Mouse (Mus musculus): ENCODE measurements around the gene Inip. TPM values are rescaled to one million over a fixed set of nuclear protein-coding genes. Genes with fewer than 3 reads are reported as not detected.

Inip gene
- polyA plus RNA-seq, 1 experiment from 2014 or later = 77.2 TPM

DNA sequence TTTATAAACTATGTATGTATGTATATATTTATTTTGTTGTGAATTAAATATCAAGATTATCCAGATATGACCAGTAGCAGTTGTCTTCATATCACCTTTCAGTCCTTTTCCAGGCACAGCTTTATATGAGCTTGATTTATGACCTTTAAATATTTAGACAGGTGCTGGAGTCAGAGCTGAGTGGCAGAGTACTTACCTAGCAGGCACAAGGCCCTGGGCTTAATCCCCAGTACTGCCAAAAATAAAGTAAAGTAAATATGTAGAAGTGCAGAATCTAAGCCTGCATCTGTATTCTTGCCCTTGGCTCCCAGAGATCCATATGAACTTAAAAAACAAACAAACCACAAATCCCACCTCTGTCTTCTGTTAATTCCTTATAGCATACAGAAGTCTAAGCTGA lies 12.4 kb downstream of the Inip start:
- H3K36me3 ChIP-seq = no peaks in the 10 kb centered on the region
- H3K27ac ChIP-seq (replicated peaks) = no peak overlapping the region
- no peak overlapping the region for H3K4me3 ChIP-seq
- H3K27me3 ChIP-seq = no peaks in the 10 kb centered on the region
- H3K9ac ChIP-seq (replicated peaks) = no peak overlapping the region
- H3K4me1 ChIP-seq = no peaks in the 10 kb centered on the region
- no peak overlapping the region for H3K4me2 ChIP-seq (replicated peaks)
- no peak for ATAC-seq (replicated peaks)
- H3K9me3 ChIP-seq = no peaks in the 10 kb centered on the region

DNA sequence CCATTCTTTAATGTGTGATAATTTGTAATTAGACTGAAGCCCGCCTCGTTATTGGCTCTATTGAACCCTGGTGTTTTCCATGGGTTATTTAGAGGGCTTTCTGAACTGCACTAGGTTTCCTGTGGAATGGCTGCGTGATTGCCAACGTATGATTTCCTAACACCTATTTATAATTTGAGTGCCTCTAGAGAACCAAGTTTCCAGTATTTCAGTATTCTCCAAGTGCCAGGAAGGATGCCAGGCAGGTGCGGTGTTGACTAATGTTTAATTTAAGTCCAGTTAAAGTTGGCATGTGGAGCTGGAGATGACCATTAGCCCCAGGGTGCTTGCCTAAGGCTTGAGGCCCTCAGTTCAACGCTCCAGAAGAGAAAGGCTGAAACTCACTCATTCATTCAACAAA lies 14.3 kb downstream of the Inip start:
- Histone ChIP-seq H3K36me3 (no peaks in the 10 kb centered on the region), H3K9me3 (no peaks in the 10 kb centered on the region), H3K9ac (replicated peaks) (no peak overlapping the region), H3K4me1 (peaks cover 7% of the 10 kb centered on the region), H3K4me3 (no peak overlapping the region), H3K4me2 (replicated peaks) (no peak overlapping the region), H3K27ac (replicated peaks) (no peak overlapping the region), H3K27me3 (no peaks in the 10 kb centered on the region)
- ATAC-seq (replicated peaks) = no peak
- WGBS = 63% methylated on average over 6 of the region's 6 CpGs

DNA sequence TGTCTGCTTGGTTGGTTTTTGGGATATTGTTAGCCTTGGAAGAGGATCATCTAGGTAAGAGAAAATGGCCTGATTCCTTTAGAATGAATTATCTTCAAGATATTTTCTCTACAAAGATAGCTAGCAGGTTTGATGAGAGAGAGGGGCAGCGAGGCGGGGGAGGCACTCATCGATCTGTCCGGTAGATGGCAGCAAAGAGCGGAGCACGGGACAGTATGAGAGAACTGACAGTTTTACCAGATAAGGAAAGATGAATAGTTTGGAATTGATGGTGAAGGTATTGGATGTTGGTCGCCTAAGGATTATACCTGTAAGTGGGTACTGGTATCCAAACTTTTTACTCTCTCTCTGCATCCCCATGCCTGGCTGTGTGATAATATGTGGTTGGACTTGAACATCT lies 14.7 kb downstream of the Inip start:
- Histone ChIP-seq H3K9ac (replicated peaks) (no peak overlapping the region), H3K36me3 (no peaks in the 10 kb centered on the region), H3K27me3 (no peaks in the 10 kb centered on the region), H3K4me3 (no peak overlapping the region), H3K4me2 (replicated peaks) (no peak overlapping the region), H3K4me1 (peaks cover 10% of the 10 kb centered on the region), H3K27ac (replicated peaks) (no peak overlapping the region), H3K9me3 (no peaks in the 10 kb centered on the region)
- no peak for ATAC-seq (replicated peaks)
- WGBS = 0% methylated on average over 7 of the region's 7 CpGs

DNA sequence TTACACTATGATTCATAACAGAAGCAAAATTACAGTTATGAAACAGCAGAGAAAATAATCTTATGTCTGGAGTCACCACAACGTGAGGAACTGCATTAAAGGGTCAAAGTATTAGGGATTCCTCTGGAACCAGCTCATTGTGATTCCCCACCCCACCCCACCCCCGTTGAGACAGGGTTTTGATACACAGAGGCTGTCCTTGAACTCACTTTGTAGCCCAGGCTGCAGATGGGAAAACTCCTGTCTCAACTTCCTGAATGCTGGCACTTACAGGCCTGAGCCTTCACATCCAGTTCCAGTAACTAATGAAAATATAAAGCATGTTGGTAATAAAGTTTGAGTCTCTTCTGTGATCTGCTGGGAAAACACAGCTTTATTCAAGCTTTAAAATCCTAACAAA lies 16.0 kb downstream of the Inip start:
- WGBS = 29% methylated on average over 2 of the region's 2 CpGs
- Histone ChIP-seq H3K27ac (replicated peaks) (no peak overlapping the region), H3K9me3 (no peaks in the 10 kb centered on the region), H3K4me3 (no peak overlapping the region), H3K36me3 (no peaks in the 10 kb centered on the region), H3K27me3 (no peaks in the 10 kb centered on the region), H3K4me1 (peaks cover 13% of the 10 kb centered on the region), H3K9ac (replicated peaks) (no peak overlapping the region), H3K4me2 (replicated peaks) (no peak overlapping the region)
- no peak for ATAC-seq (replicated peaks)

DNA sequence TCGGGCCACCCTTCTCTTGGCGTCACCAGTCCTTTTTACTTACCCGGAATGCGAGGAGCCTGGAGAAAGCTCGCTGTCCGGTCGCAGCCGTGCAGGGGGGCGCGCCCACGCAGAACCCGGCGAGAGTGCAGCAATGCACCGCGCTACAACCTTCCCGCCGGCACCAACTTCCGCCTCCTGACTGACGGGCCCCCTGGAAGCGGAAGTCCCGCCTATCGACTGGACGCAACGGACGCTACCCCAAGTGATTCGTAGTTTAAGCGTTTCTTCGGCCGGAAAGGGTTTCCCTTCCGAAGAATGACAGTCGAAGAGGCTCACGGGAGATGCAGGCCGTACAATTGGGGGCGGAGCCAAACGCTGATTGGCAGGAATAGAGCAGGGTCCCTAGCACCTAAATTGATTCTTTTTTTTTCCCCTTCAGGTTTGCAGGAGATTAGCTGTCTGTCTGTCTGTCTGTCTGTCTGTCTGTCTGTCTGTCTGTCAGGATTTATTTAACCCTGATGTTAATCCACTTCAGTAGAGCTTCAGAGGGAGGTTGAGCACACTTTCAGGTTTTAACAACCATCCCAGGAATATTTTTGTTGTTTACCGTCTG lies 17.6 kb downstream of the Inip start:
- Histone ChIP-seq H3K9me3 (no peaks in the 10 kb centered on the region), H3K36me3 (0 out of 2 replicates have a peak, but pooled peaks cover 2% of the 10 kb centered on the region), H3K9ac (replicated peaks) (peak overlapping the region; percentile 69), H3K27me3 (no peaks in the 10 kb centered on the region), H3K4me3 (peak overlapping the region; percentile 78), H3K4me2 (replicated peaks) (peak overlapping the region; percentile 89), H3K4me1 (peaks cover 13% of the 10 kb centered on the region), H3K27ac (replicated peaks) (peak overlapping the region; percentile 54; the same call in 1 of the 2 replicates)
- peak; percentile 97 for ATAC-seq (replicated peaks)
- under 1% methylated on average over 36 of the region's 36 CpGs for WGBS

DNA sequence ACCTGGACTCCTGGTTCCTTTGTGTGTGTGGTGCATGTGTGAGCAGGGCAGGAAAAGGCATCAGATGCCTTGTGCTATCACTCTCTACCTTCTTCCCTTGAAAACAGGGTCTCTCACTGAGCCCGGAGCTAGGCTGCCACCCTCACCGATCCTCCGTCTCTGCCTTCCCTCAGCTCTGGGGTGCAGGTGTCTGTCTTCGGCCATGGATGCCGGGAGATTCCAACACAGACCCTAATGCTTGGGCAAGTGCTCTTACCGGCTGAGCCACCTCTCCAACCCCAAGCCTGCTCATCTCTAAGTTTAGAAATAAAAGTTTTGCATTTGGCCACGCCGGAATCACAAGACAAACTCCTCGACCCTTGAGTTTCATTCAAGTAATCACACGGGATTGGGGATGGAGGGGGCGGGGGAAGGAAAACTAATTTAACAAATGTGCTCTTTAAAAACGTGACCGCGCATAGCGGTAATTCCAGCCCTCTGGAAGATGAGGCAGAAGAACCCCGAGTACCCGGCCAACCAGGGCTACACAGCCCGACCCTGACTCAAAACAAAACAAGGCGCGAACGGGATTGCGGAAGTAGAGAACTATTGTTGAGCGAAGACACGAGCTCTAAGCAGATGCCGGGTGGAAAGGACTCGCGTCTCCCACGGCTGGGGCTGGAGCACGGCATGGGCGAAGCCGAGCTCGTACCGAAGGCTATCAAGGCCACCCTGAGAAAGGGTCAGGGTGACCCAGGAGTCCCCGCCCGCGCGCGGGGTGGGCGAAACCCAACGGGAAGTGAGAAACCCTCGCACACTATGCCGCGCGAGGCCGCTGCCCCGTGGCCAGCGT lies 18.3 kb downstream of the Inip start:
- Histone ChIP-seq H3K9me3 (no peaks in the 10 kb centered on the region), H3K9ac (replicated peaks) (peak overlapping the region; percentile 69), H3K4me3 (peak overlapping the region; percentile 78), H3K27me3 (no peaks in the 10 kb centered on the region), H3K4me2 (replicated peaks) (peak overlapping the region; percentile 89), H3K4me1 (peaks cover 13% of the 10 kb centered on the region), H3K27ac (replicated peaks) (peak overlapping the region; percentile 54), H3K36me3 (0 out of 2 replicates have a peak, but pooled peaks cover 2% of the 10 kb centered on the region)
- peak; percentile 76 for ATAC-seq (replicated peaks)
- under 1% methylated on average over 47 of the region's 47 CpGs for WGBS

DNA sequence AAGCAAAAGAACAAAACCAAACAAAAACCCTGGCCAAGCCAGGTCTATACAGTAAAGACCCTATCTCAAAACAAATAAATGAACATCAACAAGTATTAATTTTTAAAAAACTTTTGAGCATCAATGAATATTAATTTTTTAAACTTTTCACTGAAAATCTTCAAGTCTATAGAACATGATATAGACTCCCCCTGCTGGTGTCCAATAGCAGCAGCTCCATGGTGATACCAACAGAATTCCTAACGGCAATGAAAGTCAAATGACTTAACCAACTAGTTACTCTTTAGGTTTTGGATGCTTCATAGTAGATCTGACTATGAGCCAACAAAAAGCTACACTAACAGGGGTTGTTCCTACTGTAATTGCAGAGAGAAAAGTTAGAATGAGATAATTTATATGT lies 20.8 kb downstream of the Inip start:
- no peaks in the 10 kb centered on the region for H3K27me3 ChIP-seq
- 17% methylated on average over 1 of the region's 1 CpGs for WGBS
- H3K36me3 ChIP-seq = 0 out of 2 replicates have a peak, but pooled peaks cover 2% of the 10 kb centered on the region
- no peaks in the 10 kb centered on the region for H3K9me3 ChIP-seq
- H3K9ac ChIP-seq (replicated peaks) = no peak overlapping the region
- H3K27ac ChIP-seq (replicated peaks) = no peak overlapping the region
- no peak overlapping the region for H3K4me2 ChIP-seq (replicated peaks)
- H3K4me1 ChIP-seq = peaks cover 13% of the 10 kb centered on the region
- ATAC-seq (replicated peaks) = no peak
- H3K4me3 ChIP-seq = no peak overlapping the region

DNA sequence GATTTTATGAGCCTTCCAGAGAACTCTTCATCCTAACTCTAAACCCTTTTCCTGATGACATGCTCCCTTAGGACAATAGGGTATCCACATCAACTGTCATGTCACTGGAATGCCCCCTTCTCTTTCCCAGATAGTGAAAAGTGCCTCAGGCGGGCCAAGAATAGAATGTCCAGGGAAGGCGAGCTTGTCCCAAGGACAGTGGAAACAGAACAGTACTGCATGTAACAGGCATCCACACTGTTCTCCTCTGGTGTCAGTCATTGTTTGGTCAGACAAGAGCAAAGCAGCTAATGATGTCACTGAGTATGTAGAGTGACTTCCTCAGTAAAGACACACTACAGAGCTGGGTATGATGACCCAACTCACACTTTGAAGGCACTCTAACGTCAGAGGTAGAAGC lies 23.6 kb downstream of the Inip start:
- H3K36me3 ChIP-seq = peaks cover 20% of the 10 kb centered on the region
- 84% methylated on average over 3 of the region's 3 CpGs for WGBS
- no peak overlapping the region for H3K4me3 ChIP-seq
- H3K27me3 ChIP-seq = no peaks in the 10 kb centered on the region
- no peak overlapping the region for H3K27ac ChIP-seq (replicated peaks)
- no peak overlapping the region for H3K9ac ChIP-seq (replicated peaks)
- H3K4me2 ChIP-seq (replicated peaks) = no peak overlapping the region
- no peaks in the 10 kb centered on the region for H3K9me3 ChIP-seq
- H3K4me1 ChIP-seq = peaks cover 12% of the 10 kb centered on the region
- no peak for ATAC-seq (replicated peaks)

DNA sequence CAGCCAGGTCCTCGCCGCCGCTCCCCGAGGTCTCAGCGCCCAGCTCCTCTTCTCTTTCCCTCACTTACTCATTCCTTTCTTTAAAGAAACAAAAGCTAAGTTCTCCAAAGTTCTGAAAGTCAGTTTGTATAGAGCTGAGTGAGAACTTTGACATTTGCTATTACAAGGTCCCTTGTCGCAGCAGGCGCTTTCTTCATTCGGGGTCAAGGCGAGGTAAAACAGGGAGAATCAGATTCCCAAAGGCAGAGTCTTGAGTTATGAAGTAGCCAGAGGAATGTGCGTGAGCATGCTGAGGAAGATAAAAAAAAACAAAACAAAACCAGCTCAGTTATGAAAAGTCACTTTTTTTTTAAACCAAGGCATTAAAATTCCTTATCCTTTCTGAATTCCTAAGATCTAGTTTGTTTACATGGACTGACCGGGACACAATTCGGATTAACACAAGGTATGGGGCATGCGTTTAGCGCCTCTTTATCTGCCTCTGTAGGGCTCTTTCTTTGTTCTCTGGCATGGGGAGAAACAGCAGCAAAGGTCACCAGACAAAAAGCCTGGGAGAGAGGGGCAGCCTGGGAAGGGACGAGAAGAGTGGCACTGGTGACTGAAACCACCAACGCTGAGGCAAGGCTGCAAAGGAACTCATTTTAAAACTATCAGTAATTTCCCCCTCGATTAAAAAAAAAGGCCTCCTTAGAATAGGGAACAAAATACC lies 29.1 kb downstream of the Inip start:
- H3K36me3 ChIP-seq = peaks cover 42% of the 10 kb centered on the region
- H3K27ac ChIP-seq (replicated peaks) = no peak overlapping the region
- no peak overlapping the region for H3K4me2 ChIP-seq (replicated peaks)
- ATAC-seq (replicated peaks) = no peak
- WGBS = 44% methylated on average over 17 of the region's 17 CpGs
- no peak overlapping the region for H3K4me3 ChIP-seq
- no peaks in the 10 kb centered on the region for H3K9me3 ChIP-seq
- H3K4me1 ChIP-seq = no peaks in the 10 kb centered on the region
- H3K9ac ChIP-seq (replicated peaks) = no peak overlapping the region
- H3K27me3 ChIP-seq = no peaks in the 10 kb centered on the region

DNA sequence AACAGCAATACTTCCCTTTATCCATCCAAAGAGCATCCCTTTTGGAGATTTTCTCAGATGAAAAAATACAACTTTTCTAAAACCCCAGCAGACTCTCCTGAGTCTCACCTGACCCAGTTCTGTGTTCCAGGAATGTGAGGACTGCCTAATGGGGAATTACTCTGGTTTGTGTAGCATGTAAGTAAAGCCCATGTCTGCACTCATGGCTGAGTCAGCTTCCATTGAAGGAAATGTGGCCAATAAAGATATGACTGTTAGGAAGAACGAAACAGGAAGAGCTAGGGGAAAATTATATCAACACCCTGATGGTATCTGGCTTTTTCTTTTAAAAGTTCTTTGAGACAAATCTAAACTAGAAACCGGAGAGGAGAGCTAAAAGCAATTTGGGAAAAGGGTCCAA lies 33.7 kb downstream of the Inip start:
- WGBS = 95% methylated on average over 2 of the region's 2 CpGs
- ATAC-seq (replicated peaks) = no peak
- H3K9me3 ChIP-seq = no peaks in the 10 kb centered on the region
- H3K9ac ChIP-seq (replicated peaks) = no peak overlapping the region
- H3K27me3 ChIP-seq = no peaks in the 10 kb centered on the region
- H3K36me3 ChIP-seq = peaks cover 24% of the 10 kb centered on the region
- H3K27ac ChIP-seq (replicated peaks) = no peak overlapping the region
- H3K4me3 ChIP-seq = no peak overlapping the region
- peaks cover 12% of the 10 kb centered on the region for H3K4me1 ChIP-seq
- H3K4me2 ChIP-seq (replicated peaks) = no peak overlapping the region

DNA sequence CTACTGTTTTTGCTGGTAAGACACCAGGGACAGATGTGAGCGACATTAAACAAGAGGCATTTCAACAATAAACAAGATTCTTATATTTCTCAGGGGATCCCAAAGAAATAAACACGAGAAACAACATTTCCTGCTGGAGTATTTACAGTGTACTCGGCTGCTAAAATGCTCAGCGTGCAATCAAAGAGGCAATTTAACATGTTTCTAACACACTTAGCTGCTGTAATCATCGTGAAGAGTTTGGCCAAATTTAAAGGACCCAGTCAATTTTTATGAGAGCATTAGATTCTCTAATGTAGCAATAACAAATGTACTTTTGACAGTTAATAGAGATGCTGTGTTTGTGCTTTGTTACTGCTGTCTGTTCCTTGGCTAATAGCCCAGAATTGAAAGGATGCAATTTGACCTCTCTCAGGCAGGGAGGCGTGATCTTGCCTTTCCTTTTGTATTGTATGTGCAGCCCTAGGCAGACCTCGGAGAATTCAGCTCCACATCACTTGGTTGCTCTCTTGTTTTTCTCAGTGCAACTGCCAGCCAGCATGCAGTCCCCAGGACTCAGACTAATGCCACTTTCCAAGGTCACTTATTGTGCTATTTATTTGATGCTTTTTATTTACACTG lies 35.9 kb downstream of the Inip start:
- 18% methylated on average over 7 of the region's 7 CpGs for WGBS
- no peak overlapping the region for H3K4me2 ChIP-seq (replicated peaks)

DNA sequence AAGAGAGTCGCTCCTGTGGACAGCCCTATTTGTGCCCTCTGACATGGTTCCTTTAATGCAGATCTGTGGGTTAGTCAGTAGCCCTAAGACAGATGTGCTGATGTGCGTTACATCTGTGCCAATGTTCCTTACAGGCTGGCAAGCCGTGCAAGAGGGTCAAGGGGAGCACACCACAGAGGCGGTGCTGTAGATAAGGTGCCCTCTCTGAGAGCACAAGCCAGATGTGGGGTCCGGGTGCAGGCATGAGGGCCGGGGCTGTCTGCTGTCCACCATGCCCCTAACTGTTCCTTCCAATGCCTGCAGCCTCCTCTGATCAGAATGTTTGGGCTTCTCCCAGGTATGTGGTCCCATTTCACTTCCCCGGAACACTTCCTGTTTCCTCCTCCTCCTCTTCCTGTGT lies 36.4 kb downstream of the Inip start:
- Histone ChIP-seq H3K27me3 (no peaks in the 10 kb centered on the region), H3K36me3 (peaks cover 2% of the 10 kb centered on the region; the same call in 1 of the 2 replicates), H3K4me2 (replicated peaks) (no peak overlapping the region), H3K4me3 (no peak overlapping the region), H3K4me1 (peaks cover 12% of the 10 kb centered on the region), H3K9ac (replicated peaks) (no peak overlapping the region), H3K9me3 (no peaks in the 10 kb centered on the region), H3K27ac (replicated peaks) (peak overlapping the region; percentile 74)
- 84% methylated on average over 7 of the region's 7 CpGs for WGBS
- ATAC-seq (replicated peaks) = 0 out of 2 replicates have a peak, but pooled peaks have one; percentile 17

More for the DNA sequence above, 35.9 kb downstream of the Inip start:
- no peaks in the 10 kb centered on the region for H3K27me3 ChIP-seq
- peak overlapping the region; percentile 74 for H3K27ac ChIP-seq (replicated peaks)
- no peak overlapping the region for H3K9ac ChIP-seq (replicated peaks)
- ATAC-seq (replicated peaks) = peak; percentile 66
- H3K9me3 ChIP-seq = no peaks in the 10 kb centered on the region
- H3K4me1 ChIP-seq = peaks cover 12% of the 10 kb centered on the region
- H3K36me3 ChIP-seq = peaks cover 7% of the 10 kb centered on the region; the same call in 1 of the 2 replicates
- H3K4me3 ChIP-seq = no peak overlapping the region

Measured in forebrain, embryonic 15.5 days (tissue).